Mouse (Mus musculus): ENCODE data around the gene Paqr9.
A peak's percentile ranks its signal among the peaks of the same experiment; 100 is the strongest.

Gene Paqr9

GRCm38 (mm10) chr9:95577502-95577901 lies 18.0 kb downstream of the Paqr9 start:
- DNase-seq (ENCODE audit: low read depth, low spot score): no peak

DNA sequence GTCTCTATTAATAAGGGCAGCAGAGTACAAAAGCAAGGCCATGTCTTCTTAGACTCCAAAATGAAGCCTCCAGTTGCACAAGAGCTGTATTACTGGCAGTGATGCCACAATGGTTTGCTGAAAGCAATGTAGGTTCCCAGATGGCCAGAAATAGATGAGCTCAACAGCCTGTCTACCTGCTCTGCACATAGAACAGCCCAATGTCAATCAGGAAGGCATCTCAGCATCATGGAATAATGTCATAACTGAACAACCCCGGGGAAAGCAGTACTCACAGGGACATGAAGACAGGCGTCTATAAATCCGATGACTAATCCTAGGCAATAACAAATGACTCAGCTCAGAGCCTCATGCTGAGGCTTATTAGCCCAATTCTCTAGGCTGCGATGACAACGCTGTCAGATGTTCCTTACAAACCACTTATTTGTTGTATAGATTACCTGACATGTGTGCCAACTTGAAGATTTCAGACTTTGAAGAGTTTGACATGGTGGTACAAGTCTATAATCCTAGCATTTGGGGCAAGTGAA lies 19.0 kb downstream of the Paqr9 start:
- no peak for DNase-seq (ENCODE audit: low read depth, low spot score)

DNA sequence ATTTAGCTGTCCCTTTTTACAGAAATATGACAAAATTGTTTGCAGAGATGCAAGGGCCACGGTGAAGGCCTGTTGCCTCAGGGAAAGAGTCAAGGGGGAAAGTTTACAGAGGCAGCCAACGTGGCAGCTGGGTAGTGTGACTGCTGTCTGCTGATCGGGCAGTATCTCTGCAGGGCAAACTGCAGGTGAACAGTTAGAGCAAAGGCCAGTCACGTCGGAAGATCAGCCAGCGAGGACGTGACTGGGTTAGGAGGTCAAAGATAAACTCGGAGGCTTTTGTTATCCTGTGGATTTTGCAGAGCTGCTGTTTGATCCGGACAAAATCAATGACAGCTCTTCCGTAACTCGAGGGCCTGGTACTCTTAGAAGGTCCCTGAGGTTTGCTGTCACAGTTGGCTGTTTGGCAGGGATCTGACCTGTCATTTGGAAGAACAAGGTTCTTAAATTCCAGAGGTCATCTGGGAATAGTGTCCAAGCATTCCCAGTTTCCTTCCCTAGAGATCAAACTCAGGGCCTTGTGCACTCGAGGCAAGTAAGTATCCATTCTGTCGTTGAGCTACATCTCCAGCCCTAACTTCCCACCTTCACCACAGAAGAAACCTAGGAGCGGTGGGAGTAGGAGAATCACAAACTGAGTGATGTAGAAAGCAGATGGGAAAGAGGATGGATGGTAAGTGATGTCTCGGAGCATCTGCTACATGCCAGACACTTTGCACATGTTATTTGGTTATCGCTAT lies 21.7 kb downstream of the Paqr9 start:
- no peak for DNase-seq (ENCODE audit: low read depth, low spot score)

GRCm38 (mm10) chr9:95581758-95582515 lies 22.5 kb downstream of the Paqr9 start:
- DNase-seq (ENCODE audit: low read depth, low spot score): no peak

DNA sequence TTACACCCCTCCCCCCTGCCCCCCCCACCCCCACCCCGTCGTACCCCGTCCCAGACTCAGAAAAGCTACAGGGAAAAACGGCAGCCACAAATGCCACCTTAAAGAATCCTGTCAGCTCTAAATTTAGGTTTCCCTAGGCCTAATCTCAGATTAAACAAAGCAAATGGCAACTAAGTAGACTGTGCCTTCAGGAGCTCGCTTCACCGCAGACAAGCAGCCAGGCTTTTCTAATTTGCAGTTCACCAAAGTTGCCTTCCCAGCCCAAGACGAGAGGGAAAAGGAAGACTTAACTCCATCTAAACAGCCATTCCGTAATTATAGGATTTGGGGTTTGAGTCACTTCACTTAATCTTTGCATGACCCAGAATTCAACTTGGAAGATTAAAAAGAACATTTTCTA lies 23.1 kb downstream of the Paqr9 start:
- DNase-seq (ENCODE audit: low read depth, low spot score): no peak

- DNase-seq (ENCODE audit: low read depth, low spot score): no peak
Observed at GRCm38 (mm10) chr9:95586046-95586445, 26.6 kb downstream of the Paqr9 start.

- DNase-seq (ENCODE audit: low read depth, low spot score): no peak
Observed at GRCm38 (mm10) chr9:95588070-95588469, 28.6 kb downstream of the Paqr9 start.

DNA sequence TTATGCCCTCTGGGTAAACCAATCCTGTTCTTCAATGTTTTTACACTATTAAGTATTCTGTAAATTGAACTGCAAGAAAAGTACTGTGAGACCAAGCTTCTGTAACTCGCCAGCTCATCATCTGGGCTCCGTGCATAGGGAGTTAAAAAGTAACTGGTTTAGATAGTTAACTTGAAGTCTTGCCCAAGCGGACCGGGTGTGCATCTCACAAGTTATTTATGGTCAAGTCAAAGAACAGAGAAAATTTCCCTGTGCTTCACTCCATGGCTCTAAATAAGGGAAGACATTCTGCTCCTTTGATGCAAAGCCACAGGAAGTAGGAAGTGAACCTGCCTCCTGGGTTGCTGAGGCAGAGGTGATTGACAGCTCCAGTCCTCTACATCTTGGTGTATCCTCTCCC lies 34.8 kb downstream of the Paqr9 start:
- no peak for DNase-seq (ENCODE audit: low read depth, low spot score)

DNA sequence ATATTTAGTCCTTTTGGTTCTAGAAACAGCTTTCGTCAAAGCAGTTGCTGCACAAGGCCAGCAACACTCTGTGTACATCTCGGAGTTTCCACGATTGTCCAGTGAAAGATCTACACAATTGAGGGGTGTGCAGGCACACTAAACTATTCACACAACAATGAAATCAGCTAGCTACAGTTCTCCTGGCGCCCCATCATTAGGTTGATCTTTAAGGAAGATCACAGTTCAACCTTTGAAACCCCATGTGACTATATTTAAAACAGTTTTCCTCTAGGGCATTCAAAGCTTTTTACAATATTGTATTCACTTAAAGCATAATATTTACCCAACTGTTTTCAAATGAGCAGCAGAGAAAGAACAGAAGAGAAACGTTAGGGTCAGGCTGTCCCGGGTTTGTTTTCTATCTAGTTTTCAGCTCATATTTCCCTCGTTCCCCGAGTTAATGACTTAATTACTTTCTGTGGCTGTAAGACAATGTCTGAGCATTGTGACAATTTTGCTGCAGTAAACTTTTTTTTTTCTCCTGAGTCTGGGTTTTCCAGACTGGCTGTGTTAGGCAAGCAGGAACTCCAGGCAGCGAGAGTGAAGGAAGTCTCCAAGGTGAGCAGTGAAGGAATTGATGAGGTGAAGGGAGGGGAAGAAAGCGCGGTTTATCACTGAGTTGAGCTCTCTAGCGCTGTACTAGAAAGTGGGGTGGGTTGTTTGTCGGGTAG lies 38.2 kb downstream of the Paqr9 start:
- DNase-seq (ENCODE audit: low read depth, low spot score): no peak

DNA sequence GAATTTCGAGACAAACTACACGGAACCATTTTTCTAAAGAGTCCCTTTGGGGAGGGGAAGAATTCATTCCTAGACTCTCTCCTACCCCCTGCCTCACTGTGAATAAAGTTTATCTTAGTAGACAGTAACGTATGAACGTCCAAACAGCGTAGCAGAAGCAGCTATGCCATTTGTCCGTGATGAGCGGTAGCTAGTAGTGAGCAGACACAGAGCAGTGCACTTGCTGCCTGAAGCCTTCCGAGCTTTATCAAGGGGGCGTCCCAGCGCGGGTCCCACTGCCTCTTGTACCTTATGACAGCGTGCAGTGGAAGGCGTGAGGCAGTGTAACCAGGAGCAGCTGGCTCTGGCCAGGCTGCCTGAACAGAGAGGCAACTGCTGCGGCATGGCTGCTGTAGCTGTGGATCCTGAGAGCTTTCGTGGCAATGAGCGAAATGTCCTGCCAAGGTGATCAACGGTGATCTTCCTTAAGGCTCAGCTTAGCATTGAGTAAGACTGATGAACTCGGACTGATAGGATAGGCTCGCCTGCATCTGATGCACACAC lies 38.8 kb downstream of the Paqr9 start:
- DNase-seq (ENCODE audit: low read depth, low spot score): no peak

- DNase-seq (ENCODE audit: low read depth, low spot score): no peak
Observed at GRCm38 (mm10) chr9:95599399-95599798, 39.9 kb downstream of the Paqr9 start.

GRCm38 (mm10) chr9:95602849-95603248 lies 43.4 kb downstream of the Paqr9 start:
- no peak for DNase-seq (ENCODE audit: low read depth, low spot score)

- DNase-seq (ENCODE audit: low read depth, low spot score): no peak
Observed at GRCm38 (mm10) chr9:95603316-95603715, 43.9 kb downstream of the Paqr9 start.

DNA sequence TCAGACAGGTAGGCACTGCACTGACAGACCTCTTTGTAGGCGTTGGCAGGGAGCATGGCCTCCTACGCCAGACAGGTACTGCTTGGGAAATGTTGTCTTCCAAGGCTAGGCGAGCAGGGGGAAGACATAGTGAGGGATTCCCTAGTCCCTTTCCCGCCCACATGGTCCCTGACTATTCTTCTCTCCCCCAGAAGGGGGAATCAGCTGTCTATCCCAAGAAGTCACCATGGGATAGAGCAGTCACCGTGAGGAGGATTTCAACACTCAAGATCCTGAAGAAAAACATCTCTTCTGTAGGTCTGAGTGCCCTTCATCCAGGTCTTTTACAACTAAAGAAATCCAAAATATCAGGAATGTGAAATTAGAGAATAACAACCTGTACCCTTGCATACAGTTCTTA lies 47.7 kb downstream of the Paqr9 start:
- no peak for DNase-seq (ENCODE audit: low read depth, low spot score)

DNA sequence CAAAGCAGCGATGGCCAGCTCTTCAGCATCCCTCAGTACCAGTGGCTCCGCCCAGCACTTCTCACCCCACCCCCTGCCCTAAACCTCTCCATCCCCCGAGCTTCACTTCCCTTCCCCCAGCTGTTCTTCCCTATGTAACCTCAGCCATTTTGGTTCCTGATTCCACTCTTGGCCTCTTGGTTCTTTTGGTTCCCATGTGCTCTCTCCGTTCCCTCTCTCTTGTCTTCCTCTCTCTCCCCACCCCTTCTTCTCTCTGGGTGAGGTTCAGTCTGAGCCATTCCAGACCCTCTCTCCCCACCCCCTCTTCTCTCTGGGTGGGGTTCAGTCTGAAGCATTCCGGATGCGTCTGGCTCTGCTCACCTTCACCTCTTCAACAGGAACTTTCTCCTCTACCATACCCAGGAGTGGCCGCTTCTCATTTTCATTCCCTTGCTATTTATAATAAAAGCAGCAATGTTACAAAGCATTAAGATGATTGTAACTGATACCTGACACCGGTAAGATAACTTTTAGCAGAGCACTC lies 52.9 kb downstream of the Paqr9 start:
- DNase-seq (ENCODE audit: low read depth, low spot score): no peak

GRCm38 (mm10) chr9:95613426-95614127 lies 54.1 kb downstream of the Paqr9 start:
- DNase-seq (ENCODE audit: low read depth, low spot score): no peak

GRCm38 (mm10) chr9:95614861-95615615 lies 55.6 kb downstream of the Paqr9 start:
- DNase-seq (ENCODE audit: low read depth, low spot score): peak; percentile 58

- DNase-seq (ENCODE audit: low read depth, low spot score): no peak
Observed at GRCm38 (mm10) chr9:95615961-95616360, 56.5 kb downstream of the Paqr9 start.

Data from skeletal muscle tissue, adult 2 months (tissue).